Mouse (Mus musculus): ENCODE data around the gene Grk1. TPM values are rescaled to one million over a fixed set of nuclear protein-coding genes. Genes with fewer than 3 reads are reported as not detected.

The Grk1 gene
- total and polyA plus RNA-seq, 3 experiments = not detected

GRCm38 (mm10) chr8:13468737-13469136, 63.9 kb downstream of the Grk1 start:
- no peaks in the 10 kb centered on the region for H3K79me2 ChIP-seq (replicated peaks; ENCODE audit: control insufficient read depth, extremely low read depth, insufficient read depth, poor library complexity, severe bottlenecking)
- no peak overlapping the region for H3K4me2 ChIP-seq (ENCODE audit: insufficient read depth, low read depth, poor library complexity, severe bottlenecking)
- no peak overlapping the region for H3K27ac ChIP-seq (ENCODE audit: insufficient read depth, low read depth)
- no peaks in the 10 kb centered on the region for H3K9me3 ChIP-seq (replicated peaks; ENCODE audit: low read length)
- no peak overlapping the region for H3K9ac ChIP-seq (ENCODE audit: insufficient read depth, low read depth)
- H3K4me1 ChIP-seq (ENCODE audit: control insufficient read depth in 1 of 2, insufficient read depth in 2 of 2) = peaks cover 5 to 17% of the 10 kb centered on the region in 2 experiments
- no peak for TF ChIP-seq NELFE (IDR thresholded peaks at IDR 0.05; ENCODE audit: low read depth, low read length)
- no peaks in the 10 kb centered on the region for H3K36me3 ChIP-seq (replicated peaks in 1 of 2; ENCODE audit: control insufficient read depth in 1 of 2, insufficient read depth in 1 of 2, low read length in 1 of 2)
- in situ Hi-C loops (cut with MboI; ENCODE audit: low pct_ligation_motif_present, low pct_unique_long_range_greater_than_20kb, low sequenced_read_pairs) = loop anchor here (10.0 kb wide), 1 partner anchor 276 kb away; no protein-coding TSS in a partner anchor
- H3K27me3 ChIP-seq (replicated peaks) = peaks cover 69% of the 10 kb centered on the region
- no peak overlapping the region for H3K4me3 ChIP-seq (replicated peaks in 1 of 3; ENCODE audit: low read depth in 2 of 3, low read length in 2 of 3, poor library complexity in 1 of 3)
- dilution Hi-C loops (cut with MboI; ENCODE audit: extremely low pct_ligation_motif_present, extremely low pct_unique_long_range_greater_than_20kb, low sequenced_read_pairs) = no loop called here
- no peak for DNase-seq (ENCODE audit: extremely low read depth)

- no peak overlapping the region for H3K4me3 ChIP-seq (replicated peaks in 1 of 3; ENCODE audit: low read depth in 2 of 3, low read length in 2 of 3, poor library complexity in 1 of 3)
- H3K36me3 ChIP-seq (replicated peaks in 1 of 2; ENCODE audit: control insufficient read depth in 1 of 2, insufficient read depth in 1 of 2, low read length in 1 of 2) = no peaks in the 10 kb centered on the region
- in situ Hi-C loops (cut with MboI; ENCODE audit: low pct_ligation_motif_present, low pct_unique_long_range_greater_than_20kb, low sequenced_read_pairs) (no loop called here), dilution Hi-C loops (cut with MboI; ENCODE audit: extremely low pct_ligation_motif_present, extremely low pct_unique_long_range_greater_than_20kb, low sequenced_read_pairs) (no loop called here)
- H3K79me2 ChIP-seq (replicated peaks; ENCODE audit: control insufficient read depth, extremely low read depth, insufficient read depth, poor library complexity, severe bottlenecking) = no peaks in the 10 kb centered on the region
- H3K9ac ChIP-seq (ENCODE audit: insufficient read depth, low read depth) = no peak overlapping the region
- peaks cover 70% of the 10 kb centered on the region for H3K27me3 ChIP-seq (replicated peaks)
- no peak overlapping the region for H3K27ac ChIP-seq (ENCODE audit: insufficient read depth, low read depth)
- H3K4me2 ChIP-seq (ENCODE audit: insufficient read depth, low read depth, poor library complexity, severe bottlenecking) = no peak overlapping the region
- TF ChIP-seq RCOR1 (conservative IDR thresholded peaks at IDR 0.05; ENCODE audit: low read depth, low read length) = no peak
- TF ChIP-seq HCFC1 (IDR thresholded peaks at IDR 0.05; ENCODE audit: low read depth, low read length) = no peak
- TF ChIP-seq POLR2A (IDR thresholded peaks at IDR 0.05; ENCODE audit: low read depth, low read length) = no peak
- no peak for TF ChIP-seq ZKSCAN1 (IDR thresholded peaks at IDR 0.05; ENCODE audit: borderline replicate concordance, low read depth, low read length)
- TF ChIP-seq BHLHE40 (IDR thresholded peaks at IDR 0.05; ENCODE audit: low read depth, low read length) = no peak
- TF ChIP-seq CTCF (conservative IDR thresholded peaks at IDR 0.05 in 1 of 2, IDR thresholded peaks at IDR 0.05 in 1 of 2; ENCODE audit: low read depth in 2 of 2, low read length in 2 of 2) = no peak
- TF ChIP-seq PAX5 (IDR thresholded peaks at IDR 0.05; ENCODE audit: low read length) = no peak
- TF ChIP-seq TCF12 (IDR thresholded peaks at IDR 0.05; ENCODE audit: low read depth, low read length) = no peak
- TF ChIP-seq MEF2A (IDR thresholded peaks at IDR 0.05; ENCODE audit: borderline replicate concordance, low read depth, low read length) = no peak
- no peak for TF ChIP-seq POLR2AphosphoS2 (IDR thresholded peaks at IDR 0.05; ENCODE audit: low read depth, low read length)
- TF ChIP-seq MYC (IDR thresholded peaks at IDR 0.05; ENCODE audit: low read depth, low read length) = no peak
- no peak for TF ChIP-seq MAX (IDR thresholded peaks at IDR 0.05; ENCODE audit: low read length)
- TF ChIP-seq E2F4 (IDR thresholded peaks at IDR 0.05; ENCODE audit: insufficient replicate concordance, low read depth, low read length) = no peak
- TF ChIP-seq ELF1 (IDR thresholded peaks at IDR 0.05; ENCODE audit: low read depth, low read length) = no peak
- TF ChIP-seq SMC3 (IDR thresholded peaks at IDR 0.05; ENCODE audit: low read depth, low read length) = no peak
- no peak for TF ChIP-seq MXI1 (IDR thresholded peaks at IDR 0.05; ENCODE audit: low read depth, low read length)
- no peak for TF ChIP-seq RAD21 (IDR thresholded peaks at IDR 0.05; ENCODE audit: low read depth, low read length)
- no peak for TF ChIP-seq ZMIZ1 (IDR thresholded peaks at IDR 0.05; ENCODE audit: low read depth, low read length)
- no peak for TF ChIP-seq TBP (conservative IDR thresholded peaks at IDR 0.05; ENCODE audit: low read depth, low read length)
- no peaks in the 10 kb centered on the region for H3K9me3 ChIP-seq (replicated peaks; ENCODE audit: low read length)
- no peak for DNase-seq (ENCODE audit: extremely low read depth)
- peaks cover 3 to 5% of the 10 kb centered on the region in 2 experiments; a peak in 2 of 4 replicates for H3K4me1 ChIP-seq (ENCODE audit: control insufficient read depth in 1 of 2, insufficient read depth in 2 of 2)
Observed at GRCm38 (mm10) chr8:13471484-13471883, 66.6 kb downstream of the Grk1 start.

Other genes with a start within 250 kb of the Grk1 start
- gene Lamp1, start 245.9 kb upstream of the Grk1 start, total RNA-seq (2012; rRNA removed) = 67.0 and 69.4 TPM in 2 replicates
- gene Lamp1, start 245.9 kb upstream of the Grk1 start, total RNA-seq (2014; rRNA removed) = 51.0 and 56.7 TPM in 2 replicates
- 64.3 TPM in 2 replicates for gene Lamp1, start 245.9 kb upstream of the Grk1 start, polyA plus RNA-seq (2012; ENCODE audit: insufficient read length, low read depth)
- 0.04 TPM in 2 replicates for gene Grtp1, start 204.5 kb upstream of the Grk1 start, total RNA-seq (2012; rRNA removed)
- not detected in 2 replicates for gene Grtp1, start 204.5 kb upstream of the Grk1 start, total RNA-seq (2014; rRNA removed)
- gene Grtp1, start 204.5 kb upstream of the Grk1 start, polyA plus RNA-seq (2012; ENCODE audit: insufficient read length, low read depth) = 0.13 and 0.19 TPM in 2 replicates
- gene Adprhl1, start 150.9 kb upstream of the Grk1 start, total RNA-seq (2012; rRNA removed) = not detected in 2 replicates
- not detected in 2 replicates for gene Adprhl1, start 150.9 kb upstream of the Grk1 start, total RNA-seq (2014; rRNA removed)
- gene Adprhl1, start 150.9 kb upstream of the Grk1 start, polyA plus RNA-seq (2012; ENCODE audit: insufficient read length, low read depth) = not detected in 2 replicates
- gene Dcun1d2, start 117.0 kb upstream of the Grk1 start, total RNA-seq (2012; rRNA removed) = 13.2 and 15.4 TPM in 2 replicates
- gene Dcun1d2, start 117.0 kb upstream of the Grk1 start, total RNA-seq (2014; rRNA removed) = 14.4 and 14.9 TPM in 2 replicates
- gene Dcun1d2, start 117.0 kb upstream of the Grk1 start, polyA plus RNA-seq (2012; ENCODE audit: insufficient read length, low read depth) = 14.7 and 15.4 TPM in 2 replicates
- gene Tmco3, start 116.9 kb upstream of the Grk1 start, total RNA-seq (2012; rRNA removed) = 12.4 and 15.1 TPM in 2 replicates
- 7.3 and 8.4 TPM in 2 replicates for gene Tmco3, start 116.9 kb upstream of the Grk1 start, total RNA-seq (2014; rRNA removed)
- gene Tmco3, start 116.9 kb upstream of the Grk1 start, polyA plus RNA-seq (2012; ENCODE audit: insufficient read length, low read depth) = 9.7 and 10.1 TPM in 2 replicates
- 189 and 226 TPM in 2 replicates for gene Tfdp1, start 66.3 kb upstream of the Grk1 start, total RNA-seq (2012; rRNA removed)
- gene Tfdp1, start 66.3 kb upstream of the Grk1 start, total RNA-seq (2014; rRNA removed) = 338 and 351 TPM in 2 replicates
- gene Tfdp1, start 66.3 kb upstream of the Grk1 start, polyA plus RNA-seq (2012; ENCODE audit: insufficient read length, low read depth) = 288 and 301 TPM in 2 replicates
- not detected in 2 replicates for gene Atp4b, start 8.3 kb upstream of the Grk1 start, total RNA-seq (2012; rRNA removed)
- not detected in 2 replicates for gene Atp4b, start 8.3 kb upstream of the Grk1 start, total RNA-seq (2014; rRNA removed)
- not detected in 2 replicates for gene Atp4b, start 8.3 kb upstream of the Grk1 start, polyA plus RNA-seq (2012; ENCODE audit: insufficient read length, low read depth)
- gene Tmem255b, start 30.1 kb downstream of the Grk1 start, total RNA-seq (2012; rRNA removed) = not detected in 2 replicates
- not detected in 2 replicates for gene Tmem255b, start 30.1 kb downstream of the Grk1 start, total RNA-seq (2014; rRNA removed)
- not detected in 2 replicates for gene Tmem255b, start 30.1 kb downstream of the Grk1 start, polyA plus RNA-seq (2012; ENCODE audit: insufficient read length, low read depth)
- gene Gas6, start 89.4 kb downstream of the Grk1 start, total RNA-seq (2012; rRNA removed) = not detected in 2 replicates
- not detected in 2 replicates for gene Gas6, start 89.4 kb downstream of the Grk1 start, total RNA-seq (2014; rRNA removed)
- gene Gas6, start 89.4 kb downstream of the Grk1 start, polyA plus RNA-seq (2012; ENCODE audit: insufficient read length, low read depth) = not detected in 2 replicates
- not detected in 2 replicates for gene 1700029H14Rik, start 157.4 kb downstream of the Grk1 start, total RNA-seq (2012; rRNA removed)
- gene 1700029H14Rik, start 157.4 kb downstream of the Grk1 start, total RNA-seq (2014; rRNA removed) = not detected in 2 replicates
- not detected in 2 replicates for gene 1700029H14Rik, start 157.4 kb downstream of the Grk1 start, polyA plus RNA-seq (2012; ENCODE audit: insufficient read length, low read depth)